Mouse (Mus musculus) embryonic fibroblast, embryonic 13.5 days (primary cell): Measurements from ENCODE around the gene Hspbp1. TPM values are rescaled to one million over a fixed set of nuclear protein-coding genes. Genes with fewer than 3 reads are reported as not detected.
A peak's percentile ranks its signal among the peaks of the same experiment; 100 is the strongest.

ENCODE experiments used
- H3K27ac ChIP-seq: 2 replicates; pipeline ENCODE4 v1.5.1; 2012; ENCODE audit warnings: low read length, control low read depth, inconsistent platforms; ENCODE audit not compliant: insufficient read depth
- H3K4me1 ChIP-seq: 2 replicates; pipeline ENCODE4 v1.6.1; 2011; ENCODE audit warnings: low read length; ENCODE audit not compliant: control insufficient read depth, insufficient read depth
- H3K4me3 ChIP-seq: 2 replicates; pipeline ENCODE4 v1.5.1; 2011; ENCODE audit warnings: mild to moderate bottlenecking, control low read depth, low read length; ENCODE audit not compliant: insufficient read depth
- CTCF ChIP-seq: IDR thresholded peaks from 2 replicates; pipeline ENCODE4 v1.5.1; 2011; ENCODE audit warnings: mild to moderate bottlenecking, control low read depth, low read length, moderate library complexity, borderline replicate concordance; ENCODE audit not compliant: insufficient read depth
- POLR2A ChIP-seq: IDR thresholded peaks from 2 replicates; pipeline ENCODE4 v1.6.1; 2011; ENCODE audit warnings: low read depth, mild to moderate bottlenecking, control low read depth, low read length, moderate library complexity
- polyA plus RNA-seq: library from polyadenylated mRNA; stranded (reverse); fragments of >200 nt; gene quantifications from 2 replicates; pipeline ENCODE4 v1.2.4, GENCODE M21; 2011; ENCODE audit warnings: low read depth; ENCODE audit not compliant: missing spikeins, insufficient read length

Gene Hspbp1
- 31.3 and 32.1 TPM in 2 replicates for polyA plus RNA-seq

DNA sequence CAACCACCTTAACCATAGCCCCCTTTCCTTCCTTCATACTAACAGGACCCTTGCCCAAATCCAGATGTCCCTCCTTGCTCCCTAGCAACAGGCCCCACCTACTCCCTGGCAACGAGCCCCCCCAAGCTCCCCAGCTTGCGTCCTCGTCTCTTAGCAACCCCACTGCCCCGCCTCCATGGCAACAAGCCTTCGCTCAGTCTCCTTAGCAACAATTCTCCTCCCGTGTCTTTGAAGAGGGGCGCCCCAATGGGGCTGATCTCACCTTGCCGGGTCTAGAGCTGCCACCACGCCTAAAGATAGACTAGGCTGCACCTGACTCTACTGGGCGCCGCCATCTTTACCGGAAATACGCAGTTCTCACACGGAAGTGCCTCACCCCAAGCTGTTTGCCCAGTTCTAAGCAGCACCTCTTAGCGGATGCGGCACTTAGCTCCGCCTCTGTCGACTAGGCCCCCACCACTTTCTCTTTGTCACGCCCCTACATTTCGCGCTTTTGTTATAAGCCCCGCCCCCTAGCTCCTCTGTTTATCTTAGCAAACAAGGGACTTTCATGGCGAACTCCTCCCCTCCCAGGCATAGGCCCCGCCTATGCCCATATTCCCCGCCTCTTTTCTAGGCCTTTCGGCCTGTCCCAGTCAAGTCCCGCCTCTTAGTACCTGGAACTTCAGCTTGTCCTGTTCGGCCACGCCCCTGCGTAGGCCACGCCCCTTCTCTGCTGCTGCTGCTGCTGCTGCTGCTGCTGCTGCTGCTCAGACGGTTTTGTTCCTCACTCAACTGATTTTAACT lies at the start of gene Hspbp1:
Hspbp1 (minus strand) TSS at position 437 of the 786 bp plus-strand sequence.
- Histone ChIP-seq H3K27ac (no peak within 1 kb of the TSS), H3K4me1 (peaks cover 2% of the 10 kb centered on the region), H3K4me3 (peak within 1 kb of the TSS; percentile 94)
- peak; percentile 56 for TF ChIP-seq POLR2A
- no peak for TF ChIP-seq CTCF

GRCm38 (mm10) chr7:4732968-4733392 lies 48.1 kb upstream of the Hspbp1 start:
- TF ChIP-seq POLR2A (no peak), CTCF (no peak)
- no peak overlapping the region for H3K27ac ChIP-seq
- no peak overlapping the region for H3K4me3 ChIP-seq
- no peaks in the 10 kb centered on the region for H3K4me1 ChIP-seq

DNA sequence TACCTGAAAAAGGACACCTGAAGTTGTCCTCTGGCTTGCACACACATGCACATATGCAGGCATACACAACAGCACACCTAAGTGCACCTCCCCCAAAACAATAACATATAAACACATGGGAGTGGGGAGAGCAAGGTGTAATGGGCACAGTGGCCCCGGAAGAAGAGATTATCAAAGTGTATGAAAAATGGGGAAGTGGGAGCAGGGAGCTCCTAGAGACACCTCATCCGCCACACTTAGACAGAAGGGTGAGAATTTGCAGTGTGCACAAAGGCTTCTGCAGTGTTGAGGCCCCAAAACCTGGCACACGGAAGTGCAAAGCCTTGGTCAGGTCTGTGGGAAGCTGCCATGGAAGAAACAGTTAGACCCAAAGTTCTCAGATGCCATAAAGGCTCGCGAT lies 46.2 kb upstream of the Hspbp1 start:
- no peaks in the 10 kb centered on the region for H3K4me1 ChIP-seq
- H3K4me3 ChIP-seq, result no peak overlapping the region
- H3K27ac ChIP-seq, result no peak overlapping the region
- no peak for TF ChIP-seq POLR2A
- no peak for TF ChIP-seq CTCF

DNA sequence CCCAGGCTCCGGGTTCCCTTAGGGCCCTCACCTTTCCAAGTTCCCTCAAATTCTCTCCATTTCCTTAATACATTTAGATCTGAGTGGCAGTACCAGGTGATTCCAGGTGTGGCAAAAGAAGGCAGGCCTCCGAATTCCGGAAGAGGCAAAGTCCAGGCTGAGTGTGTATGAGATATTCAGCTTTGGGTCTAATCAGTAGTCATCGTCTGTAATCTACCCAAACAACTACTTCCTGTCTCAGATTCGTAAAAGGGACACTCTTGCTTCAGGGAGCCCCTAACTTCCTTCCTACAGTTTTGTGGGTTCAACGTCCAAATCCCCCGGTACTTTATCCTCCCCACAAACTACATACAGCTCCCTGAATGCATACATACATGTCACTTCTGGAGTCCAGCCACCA lies 40.3 kb upstream of the Hspbp1 start, which contains the start of gene Tmem150b:
Tmem150b (minus strand) TSS at position 81 of the 400 bp plus-strand sequence.
- Histone ChIP-seq H3K4me3 (no peak within 1 kb of the TSS), H3K27ac (no peak within 1 kb of the TSS), H3K4me1 (no peaks in the 10 kb centered on the region)
- TF ChIP-seq CTCF (no peak), POLR2A (no peak)

GRCm38 (mm10) chr7:4724359-4724758 lies 39.5 kb upstream of the Hspbp1 start:
- Histone ChIP-seq H3K4me3 (no peak overlapping the region), H3K27ac (no peak overlapping the region), H3K4me1 (no peaks in the 10 kb centered on the region)
- no peak for TF ChIP-seq CTCF
- TF ChIP-seq POLR2A, result no peak

- Histone ChIP-seq H3K4me1 (no peaks in the 10 kb centered on the region), H3K27ac (no peak overlapping the region), H3K4me3 (no peak overlapping the region)
- no peak for TF ChIP-seq CTCF
- no peak for TF ChIP-seq POLR2A
Observed at GRCm38 (mm10) chr7:4723508-4723907, 38.6 kb upstream of the Hspbp1 start.

GRCm38 (mm10) chr7:4719276-4719675 lies 34.4 kb upstream of the Hspbp1 start:
- Histone ChIP-seq H3K4me1 (no peaks in the 10 kb centered on the region), H3K4me3 (no peak overlapping the region), H3K27ac (no peak overlapping the region)
- TF ChIP-seq CTCF, result no peak
- TF ChIP-seq POLR2A, result no peak

GRCm38 (mm10) chr7:4716955-4717354 lies 32.1 kb upstream of the Hspbp1 start:
- Histone ChIP-seq H3K4me3 (no peak overlapping the region), H3K4me1 (no peaks in the 10 kb centered on the region), H3K27ac (no peak overlapping the region)
- TF ChIP-seq CTCF (no peak), POLR2A (no peak)

DNA sequence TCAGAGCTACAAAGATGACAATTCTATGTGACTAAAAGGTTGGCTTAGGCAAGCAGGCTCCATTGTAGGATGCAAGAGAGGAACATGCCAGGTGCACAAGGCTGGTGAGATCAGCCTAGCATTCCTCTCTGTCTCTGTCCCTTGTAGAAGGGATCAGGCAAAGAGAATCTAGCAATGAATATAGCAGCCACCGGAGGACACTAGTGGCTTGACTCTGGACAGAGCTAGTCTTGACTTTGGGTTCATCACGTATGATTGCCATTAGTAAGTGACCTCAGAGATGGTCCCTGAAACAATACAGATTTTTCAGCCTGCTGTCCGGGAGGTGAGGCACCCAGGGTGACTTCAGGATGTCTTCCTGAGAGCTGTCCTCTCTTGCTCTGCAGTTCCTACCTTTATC lies 27.7 kb upstream of the Hspbp1 start:
- Histone ChIP-seq H3K27ac (no peak overlapping the region), H3K4me1 (no peaks in the 10 kb centered on the region), H3K4me3 (no peak overlapping the region)
- TF ChIP-seq POLR2A (no peak), CTCF (no peak)

GRCm38 (mm10) chr7:4705098-4705497 lies 20.2 kb upstream of the Hspbp1 start:
- TF ChIP-seq POLR2A (no peak), CTCF (no peak)
- H3K4me1 ChIP-seq, result no peaks in the 10 kb centered on the region
- no peak overlapping the region for H3K4me3 ChIP-seq
- H3K27ac ChIP-seq, result no peak overlapping the region
